Mouse (Mus musculus) spleen, adult 2 months (tissue): ENCODE measurements around the gene Tnfsf11.

Source experiments
- CTCF ChIP-seq: fragments of 200-500 bp; IDR thresholded peaks from 2 replicates; pipeline ENCODE4 v1.5.1; 2011; ENCODE audit warnings: mild to moderate bottlenecking, inconsistent platforms; ENCODE audit not compliant: insufficient read depth, insufficient read length, insufficient replicate concordance; ENCODE audit errors: extremely low read depth
- POLR2A ChIP-seq: fragments of 200-500 bp; IDR thresholded peaks from 2 replicates; pipeline ENCODE4 v1.6.1; 2011; ENCODE audit warnings: low read depth, low read length, inconsistent platforms

DNA sequence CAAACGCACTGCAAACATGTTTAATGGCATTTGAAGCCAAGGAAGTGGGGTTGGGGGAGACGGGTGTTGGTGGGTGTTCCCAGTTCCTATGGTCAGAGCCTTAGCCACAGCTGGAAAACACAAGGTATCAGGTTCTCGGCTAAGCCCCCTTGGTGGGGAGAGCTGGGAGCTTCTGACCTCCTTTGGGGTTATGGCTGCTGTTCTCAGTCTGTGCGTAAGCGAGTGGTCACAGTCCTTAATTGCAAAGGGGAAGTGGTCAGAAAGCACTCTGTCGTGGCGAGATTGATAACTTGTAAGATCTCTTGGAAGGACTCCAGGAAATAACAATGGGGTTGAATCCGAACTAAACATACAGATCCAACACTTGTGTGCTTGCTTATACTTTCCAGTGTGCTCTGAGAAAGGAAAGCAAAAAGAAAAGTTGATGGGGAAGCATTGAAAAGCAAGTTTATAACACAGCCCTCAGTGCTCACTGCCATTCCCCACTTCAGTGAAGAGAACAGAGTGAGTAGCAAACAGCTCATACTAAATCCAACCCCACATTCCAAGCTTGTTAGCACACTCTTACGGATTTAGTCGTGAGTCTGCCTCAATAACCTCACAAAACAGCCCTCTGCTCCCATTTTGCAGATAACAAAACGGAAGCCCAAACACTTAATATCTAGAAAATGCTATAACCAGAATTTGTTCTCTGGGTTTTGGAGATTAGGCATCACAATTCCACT lies 22.9 kb upstream of the Tnfsf11 start:
- TF ChIP-seq POLR2A, result no peak
- TF ChIP-seq CTCF, result no peak
